Mouse (Mus musculus) c-Kit-positive CD71-positive TER-119-negative erythroid progenitor cells, embryonic 14.5 days (primary cell): Measurements from ENCODE around the gene Tmem259.
A peak's percentile ranks its signal among the peaks of the same experiment; 100 is the strongest.

Source experiments
- DNase-seq: peaks from one replicate; pipeline ENCODE4 v3.0.0-alpha.2; 2013; ENCODE audit warnings: low read depth

Gene Tmem259

DNA sequence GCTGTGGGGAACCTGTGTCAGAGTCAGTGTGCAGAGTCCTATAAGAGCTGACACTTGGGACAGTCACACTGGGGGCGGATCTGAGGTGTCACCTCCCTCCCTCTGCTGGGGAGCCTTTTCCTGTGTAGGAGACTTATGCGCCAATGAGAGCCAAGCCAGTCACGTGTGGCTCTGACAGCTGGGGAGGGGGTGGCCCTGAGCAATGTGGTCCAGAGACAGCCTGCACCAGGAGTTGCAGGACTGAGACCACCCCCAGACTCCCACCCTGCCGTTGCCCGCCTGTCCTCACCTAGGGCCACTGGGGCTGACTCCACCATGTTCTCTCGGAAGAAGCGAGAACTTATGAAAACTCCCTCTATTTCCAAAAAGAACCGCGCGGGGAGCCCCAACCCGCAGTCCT lies 32.4 kb upstream of the Tmem259 start, which contains the start of gene Arhgap45:
TSS of gene Arhgap45 (plus strand) at position 143 of the 400 bp plus-strand sequence.
- DNase-seq, result peak; percentile 77

DNA sequence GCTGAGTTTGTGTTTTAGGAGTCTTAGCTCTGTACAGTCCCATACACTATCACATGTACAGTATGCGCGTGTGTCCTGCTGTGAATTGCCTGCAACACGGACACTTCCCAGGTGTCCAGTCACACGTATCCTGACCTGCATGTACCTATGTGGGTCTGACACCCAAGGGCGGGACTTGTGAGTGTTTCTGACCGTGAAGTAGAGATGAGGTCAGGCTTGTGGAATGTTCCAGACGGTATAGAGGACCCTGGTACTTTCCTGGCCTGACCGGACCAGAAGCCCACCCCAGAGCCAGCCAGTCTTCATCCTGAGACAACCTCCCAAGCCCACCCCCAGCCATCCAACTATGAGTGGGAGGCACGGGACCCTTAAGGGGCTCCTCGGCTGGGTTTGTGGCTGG lies 31.5 kb upstream of the Tmem259 start:
- no peak for DNase-seq

DNA sequence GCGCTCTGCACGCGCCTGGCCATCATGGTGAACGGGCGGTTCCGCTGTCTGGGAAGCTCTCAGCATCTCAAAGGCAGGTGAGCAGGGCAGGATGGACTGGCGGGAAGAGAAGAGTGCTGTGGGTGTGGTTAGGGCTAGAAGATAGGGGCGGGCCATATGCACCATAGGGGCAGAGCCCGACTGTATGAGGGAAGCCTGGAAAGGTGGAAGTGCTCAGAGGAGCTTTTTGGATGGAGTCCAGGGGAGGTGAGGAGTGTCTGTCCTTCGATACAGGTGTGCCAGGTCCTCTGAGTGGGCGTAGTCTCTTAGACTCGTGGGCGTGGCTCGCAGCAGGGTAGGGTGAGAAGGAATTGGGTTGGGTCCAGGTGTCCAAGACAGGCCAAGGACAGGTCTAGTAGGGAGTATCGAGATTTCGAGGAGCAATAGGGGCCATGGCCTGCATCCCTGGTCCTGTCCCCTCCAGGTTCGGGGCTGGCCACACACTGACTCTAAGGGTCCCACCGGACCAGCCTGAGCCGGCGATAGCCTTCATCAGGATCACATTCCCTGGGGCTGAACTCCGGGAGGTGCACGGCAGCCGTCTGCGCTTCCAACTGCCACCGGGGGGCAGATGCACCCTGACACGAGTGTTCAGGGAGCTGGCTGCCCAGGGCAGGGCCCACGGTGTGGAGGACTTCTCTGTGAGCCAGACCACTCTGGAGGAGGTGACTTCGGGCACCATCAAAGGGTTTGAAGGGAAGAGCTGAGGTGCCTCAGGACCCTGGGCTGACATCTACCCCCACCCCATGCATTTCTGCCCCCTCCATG lies 30.6 kb upstream of the Tmem259 start:
- DNase-seq, result no peak

DNA sequence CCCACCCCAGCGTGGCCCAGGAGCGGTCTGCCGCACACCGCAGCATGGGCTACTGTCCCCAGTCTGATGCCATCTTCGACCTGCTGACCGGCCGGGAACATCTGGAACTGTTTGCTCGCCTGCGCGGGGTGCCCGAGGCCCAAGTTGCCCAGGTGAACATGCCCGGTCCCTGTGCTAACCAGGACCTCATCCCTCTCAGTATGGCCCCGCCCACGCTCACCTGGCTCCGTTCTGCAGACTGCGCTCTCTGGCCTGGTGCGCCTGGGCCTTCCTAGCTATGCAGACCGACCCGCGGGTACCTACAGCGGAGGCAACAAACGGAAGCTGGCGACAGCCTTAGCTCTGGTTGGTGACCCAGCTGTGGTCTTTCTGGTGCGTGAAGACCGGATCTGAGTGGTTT lies 29.5 kb upstream of the Tmem259 start:
- no peak for DNase-seq

DNA sequence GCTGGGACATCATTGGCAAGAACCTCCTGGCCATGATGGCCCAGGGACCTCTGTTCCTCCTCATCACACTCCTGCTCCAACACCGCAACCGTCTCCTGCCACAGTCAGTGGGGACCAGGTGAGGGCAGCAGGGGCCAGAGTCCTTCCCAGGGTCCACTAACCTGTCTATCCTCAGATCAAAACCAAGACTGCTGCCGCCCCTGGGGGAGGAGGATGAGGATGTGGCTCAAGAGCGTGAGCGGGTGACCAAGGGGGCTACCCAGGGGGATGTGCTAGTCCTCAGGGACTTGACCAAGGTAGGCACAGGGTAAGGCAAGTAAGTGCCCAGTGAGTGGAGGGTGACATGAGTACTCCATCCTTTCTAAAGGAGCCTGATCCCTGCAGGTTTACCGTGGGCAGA lies 27.6 kb upstream of the Tmem259 start:
- DNase-seq, result no peak

DNA sequence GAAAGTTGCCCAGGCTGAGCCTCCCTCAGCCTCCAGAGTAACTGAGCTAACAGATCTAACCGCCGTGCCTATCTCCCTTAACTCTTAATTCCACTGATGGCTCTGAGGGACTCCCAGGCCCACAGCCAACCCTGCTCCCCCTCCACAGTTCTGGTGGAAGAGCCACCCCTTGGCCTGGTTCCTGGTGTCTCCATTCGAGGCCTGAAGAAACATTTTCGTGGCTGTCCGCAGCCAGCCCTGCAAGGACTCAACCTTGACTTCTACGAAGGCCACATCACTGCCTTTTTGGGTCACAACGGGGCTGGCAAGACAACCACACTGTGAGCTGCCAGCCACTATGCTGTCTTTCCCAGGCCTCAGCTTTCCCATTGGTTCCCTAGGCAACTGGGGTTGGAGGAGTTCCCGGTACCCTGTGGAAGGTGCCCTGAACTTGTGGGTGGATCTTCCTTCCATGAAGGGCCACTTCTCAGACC lies 20.1 kb upstream of the Tmem259 start:
- DNase-seq, result no peak

DNA sequence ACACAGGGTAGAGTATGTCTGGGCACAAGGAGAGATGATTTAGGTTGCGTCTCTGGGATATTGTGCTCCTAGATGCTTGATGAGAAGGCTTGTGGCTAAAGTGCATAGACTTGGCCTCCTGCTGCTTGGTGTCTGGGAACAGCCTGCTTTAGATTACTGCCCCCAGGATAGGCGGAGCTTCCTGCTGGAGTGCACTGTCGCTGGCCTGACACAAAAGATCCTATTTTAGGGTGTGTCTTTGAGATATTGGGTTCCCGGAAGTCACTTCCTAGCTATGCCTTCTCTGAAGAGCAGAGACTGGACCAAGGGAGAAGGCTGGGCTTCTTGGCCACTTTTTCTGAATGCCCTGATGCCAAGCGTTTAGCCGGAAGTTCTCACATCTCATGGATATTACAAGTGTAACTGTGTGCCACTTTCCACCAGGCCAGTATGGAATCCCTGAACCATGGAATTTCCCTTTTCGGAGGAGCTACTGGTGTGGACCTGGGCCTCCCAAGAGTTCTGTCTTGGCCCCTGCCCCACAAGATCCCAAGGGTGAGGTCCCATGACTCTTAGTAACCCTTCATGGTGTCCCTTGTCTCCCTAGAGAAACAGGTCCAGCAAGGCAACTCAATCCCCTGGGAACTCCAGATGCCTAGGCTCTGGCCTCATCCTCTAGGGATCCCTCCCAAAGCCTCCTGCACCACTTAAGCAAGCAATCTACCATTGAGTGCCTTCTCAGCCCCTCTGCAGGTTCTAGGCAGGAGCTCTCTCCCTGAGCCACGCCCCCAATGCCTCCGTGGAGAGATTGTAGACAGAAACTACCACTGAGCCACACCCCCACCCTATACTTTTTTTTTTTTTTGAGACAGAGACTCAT lies 19.5 kb upstream of the Tmem259 start:
- DNase-seq, result peak; percentile 67

DNA sequence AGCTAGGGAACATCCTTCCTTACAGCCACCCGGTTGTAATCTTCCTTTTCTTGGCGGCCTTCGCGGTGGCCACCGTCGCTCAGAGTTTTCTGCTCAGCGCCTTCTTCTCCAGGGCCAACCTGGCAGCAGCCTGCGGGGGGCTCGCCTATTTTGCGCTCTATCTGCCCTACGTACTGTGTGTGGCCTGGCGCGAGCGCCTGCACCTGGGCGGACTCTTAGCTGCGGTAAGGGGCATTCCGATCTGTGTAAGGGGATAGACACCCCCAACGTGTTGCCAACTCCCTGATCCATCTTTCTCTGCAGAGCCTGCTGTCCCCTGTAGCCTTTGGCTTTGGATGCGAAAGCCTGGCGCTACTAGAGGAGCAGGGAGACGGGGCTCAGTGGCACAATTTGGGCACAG lies 18.7 kb upstream of the Tmem259 start:
- DNase-seq, result no peak

DNA sequence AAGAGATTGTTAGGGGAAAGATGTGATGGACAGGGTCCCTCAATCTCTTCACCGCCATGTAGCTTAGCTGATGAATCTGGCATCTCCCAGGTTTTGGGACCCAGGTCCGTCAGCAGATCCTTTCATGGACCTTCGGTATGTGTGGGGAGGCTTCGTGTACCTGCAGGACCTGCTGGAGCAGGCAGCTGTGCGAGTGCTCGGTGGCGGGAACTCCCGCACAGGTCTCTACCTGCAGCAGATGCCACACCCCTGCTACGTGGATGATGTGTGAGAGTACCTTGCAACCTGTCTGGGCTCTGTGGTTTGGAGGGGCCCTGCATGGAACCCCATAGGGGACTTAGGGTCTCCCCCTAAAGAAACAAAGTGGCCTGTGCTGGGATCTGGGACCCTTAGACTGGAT lies 17.8 kb upstream of the Tmem259 start:
- no peak for DNase-seq

DNA sequence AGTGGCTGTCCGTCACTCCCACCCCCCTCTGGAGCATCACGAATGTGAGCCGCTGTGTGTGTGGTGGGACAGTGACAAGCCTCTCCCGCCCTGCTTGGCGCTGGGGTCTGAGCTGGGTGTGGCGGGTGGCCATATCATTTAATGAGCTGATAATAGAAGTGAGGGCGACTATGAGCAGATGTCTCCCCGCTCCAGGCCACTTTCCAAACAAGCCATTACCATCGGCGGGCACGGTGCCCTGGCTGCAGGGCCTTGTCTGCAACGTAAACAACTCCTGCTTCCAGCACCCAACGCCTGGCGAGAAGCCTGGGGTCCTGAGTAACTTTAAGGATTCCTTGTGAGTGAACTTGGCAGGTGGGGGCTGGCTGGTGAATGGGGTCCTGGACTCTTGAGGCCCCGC lies 13.7 kb upstream of the Tmem259 start:
- DNase-seq, result no peak

DNA sequence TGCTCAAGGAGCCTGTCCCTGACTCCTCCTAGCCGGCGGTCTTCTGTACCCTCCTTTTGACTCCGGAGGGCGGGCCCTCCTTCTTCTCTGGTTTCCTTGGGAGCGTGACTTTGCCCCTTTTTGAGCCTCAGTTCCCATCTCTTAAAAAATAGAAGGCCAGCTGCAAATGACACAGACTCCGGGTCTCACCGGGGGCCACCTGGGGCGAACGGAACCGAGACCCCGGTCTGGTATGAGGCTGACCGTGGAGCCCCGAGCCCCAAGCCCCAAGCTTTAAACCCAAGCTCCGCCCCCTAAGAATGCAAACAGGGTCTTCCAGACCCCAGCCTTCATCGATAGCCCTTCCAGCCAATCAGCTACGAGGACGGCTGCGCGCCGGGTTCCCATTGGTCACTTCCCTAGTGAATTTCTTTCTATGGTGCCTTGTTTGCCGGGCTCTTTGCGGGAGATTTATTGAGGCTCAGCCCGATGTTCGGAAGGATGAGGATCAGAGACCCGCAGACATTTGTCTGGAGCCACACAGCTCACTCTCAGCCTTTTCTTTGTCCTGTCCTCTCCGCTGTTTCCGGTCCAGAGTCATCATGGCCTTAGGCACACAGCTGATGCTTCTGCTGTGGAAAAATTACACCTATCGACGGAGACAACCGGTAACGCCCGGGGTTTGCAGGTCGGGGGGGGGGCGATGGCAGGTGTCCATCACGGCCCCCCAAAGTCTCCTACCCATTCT lies 13.1 kb upstream of the Tmem259 start:
- peak; percentile 77 for DNase-seq

DNA sequence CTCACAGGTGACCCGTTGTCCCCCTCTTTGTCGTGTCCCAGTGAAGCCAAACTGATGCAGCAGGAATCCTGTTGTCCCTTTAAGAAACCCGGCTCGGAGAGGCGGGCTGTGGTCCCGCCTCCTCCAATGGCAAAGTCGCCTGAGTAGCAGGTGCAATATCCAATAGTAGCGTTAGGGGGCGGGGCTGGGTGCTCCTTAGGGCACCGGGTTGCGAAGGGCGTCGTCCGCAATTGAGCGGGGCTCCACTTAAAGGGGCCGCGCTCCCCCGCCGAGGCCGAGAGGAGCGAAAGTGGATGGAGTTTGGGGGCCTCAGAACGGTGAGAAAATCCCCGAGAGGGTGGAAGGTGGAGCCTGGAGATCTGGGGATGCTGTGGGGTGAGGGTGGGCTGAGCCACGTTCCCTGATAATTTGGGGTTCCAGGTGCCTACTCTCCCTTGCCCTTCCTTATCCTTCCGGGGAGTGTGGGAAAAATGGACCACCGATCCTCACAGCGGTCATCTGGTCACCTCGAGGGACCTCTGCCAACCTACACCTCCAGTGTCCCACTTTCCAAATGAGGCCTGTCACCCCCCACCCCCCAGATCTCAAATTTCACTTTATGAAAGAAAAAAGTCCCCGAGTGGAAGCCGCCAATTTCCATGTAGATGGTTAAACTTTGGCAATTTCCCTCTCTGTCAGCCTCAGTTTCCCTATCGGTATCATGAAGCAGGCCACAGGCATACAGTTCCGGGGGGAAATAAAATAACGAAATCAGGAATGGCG lies 12.3 kb upstream of the Tmem259 start, which contains the start of gene Abca7:
TSS of gene Abca7 (plus strand) at position 223 of the 762 bp plus-strand sequence.
- DNase-seq, result peak; percentile 96

DNA sequence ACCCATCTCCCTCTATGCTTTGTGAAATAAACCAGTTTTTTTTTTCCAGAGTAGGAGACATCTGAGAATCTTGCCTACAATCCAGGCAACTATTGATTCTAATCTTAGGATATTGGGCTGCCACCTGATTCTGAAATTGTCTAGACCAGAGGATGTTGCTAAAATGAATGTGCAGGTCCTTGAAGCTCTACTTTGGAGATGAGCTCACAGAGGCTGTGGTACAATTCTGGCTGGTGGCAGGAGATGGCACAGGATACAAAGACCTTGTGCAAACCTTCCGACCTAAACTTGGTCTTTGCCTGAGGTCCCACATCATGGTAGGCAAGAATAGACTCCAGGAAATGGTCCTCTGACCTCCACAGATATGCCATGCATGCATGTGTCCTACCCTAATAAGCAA lies 11.5 kb upstream of the Tmem259 start:
- DNase-seq, result no peak

DNA sequence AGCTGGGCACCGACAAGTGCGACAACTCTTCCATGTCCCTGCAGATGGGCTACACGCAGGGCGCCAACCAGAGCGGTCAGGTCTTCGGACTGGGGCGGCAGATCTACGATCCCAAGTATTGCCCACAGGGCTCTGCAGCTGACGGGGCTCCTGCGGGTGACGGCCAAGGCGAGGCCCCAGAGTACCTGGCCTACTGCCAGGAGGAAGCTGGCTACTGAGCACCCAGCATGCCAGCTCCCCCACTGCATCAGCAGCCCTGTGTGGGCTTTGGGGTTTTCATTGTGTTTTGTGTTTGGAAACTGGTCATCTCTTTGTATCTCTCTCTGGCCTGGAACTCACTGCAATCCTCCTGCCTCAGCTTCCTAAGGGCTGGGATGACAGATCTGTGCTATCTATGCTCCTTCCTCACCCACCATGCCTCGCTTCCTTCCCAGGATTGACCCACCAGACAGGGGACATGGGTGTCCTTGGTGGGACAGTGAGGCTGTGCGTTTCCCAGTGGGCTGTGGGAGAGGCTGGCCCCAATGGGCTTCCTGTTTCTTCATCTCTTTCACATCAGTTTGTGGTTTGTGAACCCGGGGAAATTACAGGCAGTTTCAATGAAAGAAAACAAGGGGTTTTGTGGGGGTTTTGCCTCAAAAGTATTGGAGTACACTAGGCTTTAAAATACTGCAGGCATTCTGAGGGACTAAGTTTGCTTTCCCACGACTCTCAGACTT lies 10.4 kb upstream of the Tmem259 start:
- DNase-seq, result no peak

DNA sequence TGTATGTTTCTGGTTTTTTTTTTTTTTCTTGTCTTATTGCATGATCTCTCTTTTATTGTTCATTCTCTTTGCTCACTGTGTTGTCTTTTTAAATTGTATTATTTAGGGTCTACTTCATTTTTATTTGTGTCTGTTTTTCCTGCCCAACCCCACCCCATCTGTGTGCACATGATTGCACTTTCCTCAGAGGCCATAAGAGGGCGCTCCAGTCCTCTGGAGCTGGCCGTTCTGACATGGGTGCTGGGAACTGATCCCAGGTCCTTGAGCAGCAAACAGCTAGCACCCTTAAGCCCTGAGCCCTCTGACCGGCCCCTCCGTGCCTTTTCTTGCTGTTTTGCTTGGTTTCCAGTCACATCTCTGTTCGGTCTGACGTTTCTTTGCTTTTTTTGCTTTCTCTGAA lies 7.4 kb upstream of the Tmem259 start:
- DNase-seq, result no peak

DNA sequence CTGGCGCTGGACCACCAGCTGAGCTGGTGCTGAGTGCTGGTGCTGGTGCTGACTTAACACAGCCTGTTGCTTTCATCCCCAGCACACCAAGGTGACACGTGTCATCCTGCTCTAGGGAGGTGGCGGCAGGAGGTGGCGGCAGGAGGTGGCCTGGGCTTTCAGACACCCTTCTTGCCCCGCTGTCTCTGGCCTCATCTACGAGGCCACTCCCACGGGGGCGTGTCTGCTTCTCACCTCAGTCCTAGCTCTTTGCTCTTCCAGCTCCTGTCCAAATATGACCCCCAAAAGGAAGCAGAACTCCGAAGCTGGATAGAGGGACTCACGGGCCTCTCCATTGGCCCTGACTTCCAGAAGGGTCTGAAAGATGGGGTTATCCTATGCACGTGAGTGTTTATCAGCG lies 7.0 kb upstream of the Tmem259 start:
- no peak for DNase-seq

DNA sequence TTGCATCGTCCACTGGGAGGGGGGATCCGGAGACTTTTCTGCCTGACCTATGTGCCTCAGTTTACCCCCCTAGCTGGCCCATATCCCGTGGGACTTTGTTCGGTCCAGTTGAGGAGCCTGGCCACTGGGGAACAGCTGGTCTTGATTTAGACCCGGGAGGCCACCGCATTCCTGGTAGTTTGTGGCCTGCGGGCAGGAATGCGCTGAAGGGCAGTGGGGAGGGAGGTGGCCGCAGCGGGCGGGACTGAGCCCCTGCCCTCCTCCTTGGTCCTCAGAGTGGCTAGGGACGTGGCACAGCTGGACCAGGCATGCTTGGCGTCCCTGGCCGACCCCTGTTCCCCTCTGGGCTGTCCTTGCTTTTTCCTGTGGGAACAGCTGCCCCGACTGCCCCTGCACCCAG lies 5.7 kb upstream of the Tmem259 start:
- no peak for DNase-seq

DNA sequence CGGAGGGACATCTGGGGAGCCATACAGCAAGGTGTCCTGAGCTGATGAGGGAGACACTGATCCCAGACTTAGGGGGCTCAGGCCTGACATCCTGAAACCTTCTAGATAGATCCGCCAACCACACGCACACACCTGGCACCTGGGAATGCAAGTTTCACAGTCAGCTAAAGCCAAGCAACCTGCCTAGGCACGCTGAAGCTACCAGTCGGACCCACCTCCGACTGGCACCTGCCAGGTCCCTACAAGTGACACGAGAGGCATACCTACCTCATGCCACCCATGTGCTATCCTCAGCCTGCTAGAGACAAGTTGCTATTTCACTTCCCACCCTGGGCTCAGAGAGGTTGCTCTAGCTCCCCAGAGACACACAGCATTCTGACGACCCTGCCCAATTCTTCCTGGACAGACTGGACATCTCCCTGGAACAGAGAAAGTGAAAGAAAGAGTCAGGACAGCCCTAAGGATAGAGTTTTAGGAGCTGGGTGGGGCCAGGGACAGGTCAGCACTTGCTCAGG lies 5.2 kb upstream of the Tmem259 start:
- DNase-seq, result no peak

DNA sequence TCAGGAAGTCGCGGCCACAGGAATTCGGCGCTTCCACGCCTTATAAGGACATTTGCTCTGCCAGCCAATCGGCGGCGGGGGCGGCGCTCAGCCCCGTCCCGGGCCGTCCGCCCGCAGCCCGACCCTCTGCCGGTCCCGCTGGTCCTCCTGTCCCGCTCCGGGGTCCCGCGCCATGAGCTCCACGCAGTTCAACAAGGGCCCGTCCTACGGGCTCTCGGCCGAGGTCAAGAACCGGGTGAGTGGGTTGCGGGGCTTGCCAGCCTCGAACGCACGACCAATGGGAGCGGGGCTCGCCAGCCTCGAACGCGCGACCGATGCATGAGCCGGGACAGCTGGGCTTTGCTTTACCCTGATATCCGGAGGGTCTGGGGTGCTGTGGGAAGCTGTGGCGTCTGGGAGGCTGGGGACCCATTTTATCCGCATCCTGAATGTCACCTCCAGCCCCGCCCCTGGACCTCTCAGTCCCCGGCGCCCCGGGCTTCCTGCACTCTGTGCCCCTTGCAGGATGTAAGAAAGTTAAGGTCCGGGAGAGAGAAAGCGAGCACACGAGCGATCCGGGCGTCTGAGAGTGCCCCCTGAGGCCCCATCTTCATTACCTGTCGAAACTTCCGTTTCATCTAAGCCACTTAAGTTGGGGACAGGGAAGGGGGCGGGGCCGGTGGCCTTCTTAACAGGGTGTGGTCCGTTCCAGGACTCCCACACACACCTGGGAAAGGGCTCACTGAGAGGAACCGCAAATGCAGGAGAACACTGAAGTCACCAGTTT lies 4.6 kb upstream of the Tmem259 start, which contains the start of gene Cnn2:
TSS of gene Cnn2 (plus strand) at position 79 of the 766 bp plus-strand sequence.
- no peak for DNase-seq
